Mouse (Mus musculus): Measurements from ENCODE around the gene Ttc28.

Ttc28 gene

DNA sequence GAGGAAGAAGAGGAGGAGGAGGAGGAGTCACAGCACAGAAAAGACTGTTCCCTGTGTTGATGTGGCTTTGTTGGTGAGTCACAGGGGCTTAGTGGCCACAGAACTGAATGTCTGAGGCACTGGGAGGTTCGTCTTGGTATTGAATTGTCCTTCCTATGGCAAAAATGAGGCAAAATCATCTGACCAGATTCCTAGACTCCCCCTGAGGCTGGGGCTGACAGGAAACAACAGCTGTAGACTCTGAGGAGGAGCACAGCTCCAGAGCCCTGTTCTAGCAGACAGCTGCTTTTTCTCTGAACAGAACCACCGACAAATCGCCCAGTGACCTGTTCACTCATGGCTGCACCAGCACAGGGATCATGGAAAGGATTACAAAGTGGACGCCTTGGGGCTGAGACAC lies 326.2 kb downstream of the Ttc28 start:
- DNase-seq (ENCODE audit: low spot score in 2 of 2): no peak

DNA sequence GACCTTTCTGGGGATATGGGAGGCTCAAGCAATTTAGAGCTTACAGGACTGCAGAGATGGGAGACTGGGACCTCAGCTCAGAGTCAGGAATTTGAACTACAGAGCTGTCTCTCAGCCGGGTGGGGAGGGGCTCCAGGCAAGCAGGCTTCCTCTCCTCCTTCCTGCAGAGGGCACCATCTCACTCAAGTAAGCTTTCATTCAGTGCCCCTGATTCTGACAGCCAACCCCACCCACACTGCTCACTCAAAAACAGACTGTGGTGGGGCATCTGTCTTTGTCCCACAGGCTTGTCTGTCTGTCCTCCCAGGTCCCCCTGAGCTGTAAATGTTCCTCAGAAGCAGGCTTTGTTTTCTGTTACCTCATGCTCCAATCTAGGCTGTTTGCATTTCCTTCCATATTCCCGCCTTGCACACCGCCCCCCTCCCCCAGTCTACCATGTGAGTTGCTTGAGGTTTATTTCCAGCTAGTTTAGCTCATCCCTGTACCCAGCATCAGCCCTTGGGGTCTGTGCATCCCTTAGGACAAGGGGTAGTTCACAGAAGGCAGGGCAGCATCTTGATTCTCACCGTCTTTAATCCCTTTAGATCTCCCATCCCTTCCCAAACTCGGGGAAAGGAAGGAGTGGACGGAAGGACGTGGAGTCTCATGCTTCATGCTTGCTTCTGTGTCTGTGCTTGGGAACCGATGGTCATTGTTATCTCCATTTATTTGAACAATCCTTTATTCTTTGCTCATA lies 328.5 kb downstream of the Ttc28 start:
- peak; percentile 40 to 65 for DNase-seq (ENCODE audit: low spot score in 2 of 2)

DNA sequence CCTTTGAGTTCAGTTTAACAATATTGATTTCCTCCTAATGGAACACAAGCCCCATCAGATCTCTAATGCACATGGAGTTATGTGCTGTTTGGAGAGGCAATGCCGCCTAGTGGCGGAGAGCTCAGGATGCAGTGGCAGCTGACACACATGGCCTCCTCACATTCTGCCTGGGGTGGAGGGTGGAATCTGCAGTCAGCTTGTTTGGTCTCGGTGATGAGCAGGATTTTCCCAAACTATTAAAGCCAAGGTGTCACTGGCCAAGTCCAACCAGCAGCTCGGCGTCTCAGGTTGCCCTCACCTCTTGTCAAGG lies 329.0 kb downstream of the Ttc28 start:
- DNase-seq (ENCODE audit: low spot score in 2 of 2): peak in 1 of 2 experiments; percentile 31

DNA sequence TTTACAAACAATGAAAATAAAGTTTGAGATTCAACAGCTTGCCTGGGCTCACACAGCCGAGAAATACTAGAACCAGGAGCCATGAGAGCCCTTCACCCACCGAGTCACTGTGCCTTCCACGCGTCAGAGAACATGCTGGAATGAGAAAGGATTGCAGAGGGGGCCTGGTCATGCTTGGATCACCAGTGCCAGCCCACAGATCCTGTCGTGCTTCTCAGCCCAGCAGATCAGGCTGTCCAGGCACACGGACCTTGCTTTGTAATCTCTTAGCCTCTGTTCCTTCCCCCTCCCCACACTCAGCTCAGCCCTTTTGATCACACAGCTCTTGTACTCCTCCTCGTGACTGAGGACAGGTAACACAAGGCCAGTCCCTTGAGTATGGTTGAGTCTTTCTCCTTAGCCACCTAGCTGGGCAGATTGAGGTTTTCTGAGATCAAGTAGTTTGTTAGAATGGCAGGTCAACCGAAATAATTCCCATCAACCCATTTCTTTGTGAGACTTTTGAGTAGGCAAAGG lies 334.4 kb downstream of the Ttc28 start:
- DNase-seq (ENCODE audit: low spot score in 2 of 2): no peak

DNA sequence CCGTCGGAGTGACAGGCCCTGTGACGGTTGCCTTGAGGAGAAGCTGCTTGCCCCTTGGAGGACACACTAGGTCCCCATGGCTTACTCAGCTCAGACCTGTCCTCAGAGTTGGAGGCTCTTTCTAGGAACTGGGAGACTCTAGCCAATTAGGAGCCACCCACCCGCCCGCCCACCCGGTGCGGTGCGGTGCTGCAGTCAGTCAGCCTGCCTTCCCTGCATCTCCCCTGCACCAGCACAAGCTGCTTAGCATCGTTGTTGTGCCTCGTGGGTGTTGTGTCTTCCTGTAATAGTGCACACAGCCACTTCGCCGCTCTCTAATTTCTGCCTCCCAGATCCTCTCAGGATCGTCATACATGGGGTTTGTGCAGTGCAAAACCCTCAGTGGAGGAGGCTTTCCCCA lies 335.3 kb downstream of the Ttc28 start:
- no peak for DNase-seq (ENCODE audit: low spot score in 2 of 2)

DNA sequence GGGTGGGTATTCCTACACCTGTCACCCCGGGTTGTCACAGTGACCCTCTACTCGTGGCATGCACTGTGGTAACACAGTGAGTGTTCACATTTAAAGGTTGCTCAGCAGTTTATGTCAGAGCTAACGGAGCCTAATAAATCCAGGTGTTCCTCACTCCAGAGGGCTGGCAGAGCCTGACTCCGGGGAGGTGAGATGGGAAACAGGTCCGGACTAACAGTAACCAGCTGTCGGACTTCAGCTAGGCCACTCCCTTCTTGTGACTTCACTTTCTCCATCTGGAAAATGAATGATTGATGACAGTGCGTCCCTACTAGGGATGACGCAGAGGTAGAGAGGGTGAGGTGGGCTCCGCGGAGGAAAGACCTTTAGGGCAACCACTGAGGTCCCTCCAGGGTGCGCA lies 336.1 kb downstream of the Ttc28 start:
- DNase-seq (ENCODE audit: low spot score in 2 of 2): no peak

DNA sequence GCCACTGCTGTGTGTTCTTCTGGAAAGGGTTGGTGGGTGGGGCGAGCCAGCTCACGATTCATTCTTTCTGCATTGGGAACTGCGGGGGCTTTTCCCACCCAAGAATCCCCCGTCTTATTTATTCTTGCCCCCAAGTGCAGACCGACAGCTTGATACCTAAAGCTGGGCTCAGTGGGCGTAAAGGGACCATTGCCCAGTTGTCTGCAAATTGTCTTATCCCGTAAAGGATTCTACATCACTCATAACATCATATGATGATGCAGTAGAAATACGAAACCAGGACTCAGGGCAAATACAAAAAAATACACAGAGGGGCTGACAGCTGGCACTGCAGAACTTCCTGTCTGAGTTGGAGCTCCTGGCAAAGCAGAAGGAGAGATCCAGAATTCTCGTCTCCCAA lies 336.6 kb downstream of the Ttc28 start:
- no peak for DNase-seq (ENCODE audit: low spot score in 2 of 2)

DNA sequence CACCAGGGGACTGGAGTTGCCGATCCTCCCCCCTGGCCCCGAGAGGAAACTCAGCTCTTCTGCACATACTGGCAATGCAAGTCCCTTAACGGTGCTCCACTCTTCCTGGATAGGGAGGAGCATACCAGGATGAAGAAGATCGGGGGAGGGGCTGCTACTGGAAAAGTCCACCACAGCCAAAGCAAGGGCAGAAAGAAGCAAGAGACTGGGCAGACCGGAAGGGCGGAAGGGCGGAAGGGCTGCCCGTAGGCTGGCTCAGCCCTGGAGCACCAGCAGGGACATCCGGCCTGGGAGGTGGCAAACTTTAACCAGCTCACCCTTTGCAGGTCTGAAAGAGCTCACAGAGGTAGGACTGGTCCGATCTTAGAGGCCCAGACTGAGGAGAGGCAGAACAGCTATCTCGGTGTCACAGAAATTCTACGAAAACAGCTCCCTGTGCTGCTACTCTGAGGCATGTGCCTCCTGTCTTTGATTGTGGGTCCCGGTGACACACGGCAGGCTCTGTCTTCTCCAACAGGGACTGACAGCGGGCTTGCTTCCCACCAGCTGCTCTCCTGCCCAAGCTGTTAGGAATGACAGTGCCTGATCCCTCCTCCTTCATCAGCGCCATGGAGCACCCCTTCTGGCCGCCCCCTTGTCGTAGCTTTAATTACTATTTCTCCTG lies 338.0 kb downstream of the Ttc28 start:
- DNase-seq (ENCODE audit: low spot score in 2 of 2): no peak

DNA sequence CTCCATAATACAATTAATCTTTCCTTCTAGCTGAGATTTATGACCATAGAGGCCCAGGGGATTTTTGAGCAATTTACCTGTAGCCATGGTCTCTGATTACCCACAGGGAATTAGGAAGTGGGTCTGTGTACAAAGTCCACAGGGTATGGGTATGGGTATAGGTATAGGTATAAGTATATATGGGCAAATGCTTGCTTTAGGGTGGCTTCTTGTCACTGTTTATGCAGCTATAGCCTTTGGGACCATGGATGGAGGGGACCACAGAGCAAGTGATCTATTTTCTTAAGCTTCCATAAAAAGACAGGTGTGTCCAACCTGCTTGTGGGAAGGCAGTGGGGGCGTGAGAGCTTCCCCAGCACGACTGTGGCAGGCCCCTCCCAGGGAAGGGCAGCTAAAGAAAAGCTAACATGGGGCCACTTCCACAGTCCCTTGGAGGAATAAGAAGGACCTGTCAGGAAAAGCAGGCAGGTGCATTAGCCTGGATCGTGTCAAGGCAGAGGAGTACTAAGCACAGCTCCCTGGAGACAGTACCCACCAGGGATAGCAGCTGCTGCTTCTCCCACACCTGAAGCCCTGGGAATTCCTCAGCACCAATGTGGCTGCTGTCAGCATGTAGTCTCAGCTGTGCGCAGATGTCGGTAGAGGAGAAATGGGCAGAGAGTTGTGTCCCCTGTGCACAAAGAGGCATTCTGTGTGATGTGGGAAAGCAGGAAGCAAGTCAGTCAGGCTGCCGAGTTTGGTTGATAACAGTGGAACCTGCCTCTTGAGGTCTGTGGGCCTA lies 338.7 kb downstream of the Ttc28 start:
- no peak for DNase-seq (ENCODE audit: low spot score in 2 of 2)

DNA sequence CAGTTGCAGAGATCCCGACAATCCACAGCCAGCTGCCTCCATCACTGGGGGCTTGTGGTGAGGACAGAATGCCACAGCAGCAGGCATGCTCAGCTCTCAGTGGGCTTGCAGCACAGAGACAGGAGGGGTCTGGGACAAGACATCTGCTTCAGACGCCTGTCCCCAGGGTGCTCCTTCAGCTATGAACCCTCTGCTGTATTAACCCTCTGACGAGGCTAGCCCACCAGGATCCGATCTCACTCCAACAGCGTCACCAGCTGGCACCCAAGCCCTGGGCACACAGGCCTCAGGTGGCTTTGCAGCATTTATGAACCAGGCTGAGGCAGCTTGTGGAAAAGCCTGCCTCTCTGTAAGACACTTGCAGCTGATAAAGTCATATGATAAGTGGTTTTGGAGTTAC lies 339.4 kb downstream of the Ttc28 start:
- DNase-seq (ENCODE audit: low spot score in 2 of 2): no peak

DNA sequence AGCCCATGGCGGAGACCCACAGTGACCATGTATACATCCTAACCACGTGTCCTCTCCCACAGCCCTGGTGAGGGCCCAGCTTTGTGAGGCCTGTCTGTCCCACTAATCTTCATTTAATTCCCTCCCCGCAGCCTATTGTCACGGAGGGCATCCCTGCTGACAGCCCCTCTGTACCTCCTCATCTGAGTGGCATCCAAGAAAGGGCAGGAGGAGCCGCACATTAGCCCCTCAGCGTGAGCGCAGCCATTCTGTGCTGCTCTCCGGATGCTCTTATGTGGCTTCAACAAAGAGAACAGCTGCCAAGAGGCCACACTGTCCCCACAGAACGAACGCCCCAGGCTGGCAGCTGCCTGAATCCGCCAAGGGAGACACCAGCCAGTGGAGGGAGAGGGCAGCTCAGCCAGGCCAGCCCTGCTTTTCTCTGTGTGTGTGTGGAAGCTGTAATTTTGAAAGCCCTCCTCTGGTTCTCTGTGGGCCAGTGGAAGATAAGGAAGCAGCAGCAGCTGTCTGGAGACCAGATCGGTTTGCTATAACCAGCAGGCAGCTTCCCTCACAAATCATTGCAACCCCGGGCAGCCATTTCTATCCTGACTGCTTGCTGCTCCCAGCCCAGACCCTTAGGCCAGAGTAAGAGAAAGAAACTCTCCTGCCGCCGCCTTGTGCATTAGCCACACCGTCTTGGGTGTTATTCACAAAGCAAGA lies 341.2 kb downstream of the Ttc28 start:
- peak; percentile 51 to 60 for DNase-seq (ENCODE audit: low spot score in 2 of 2)

DNA sequence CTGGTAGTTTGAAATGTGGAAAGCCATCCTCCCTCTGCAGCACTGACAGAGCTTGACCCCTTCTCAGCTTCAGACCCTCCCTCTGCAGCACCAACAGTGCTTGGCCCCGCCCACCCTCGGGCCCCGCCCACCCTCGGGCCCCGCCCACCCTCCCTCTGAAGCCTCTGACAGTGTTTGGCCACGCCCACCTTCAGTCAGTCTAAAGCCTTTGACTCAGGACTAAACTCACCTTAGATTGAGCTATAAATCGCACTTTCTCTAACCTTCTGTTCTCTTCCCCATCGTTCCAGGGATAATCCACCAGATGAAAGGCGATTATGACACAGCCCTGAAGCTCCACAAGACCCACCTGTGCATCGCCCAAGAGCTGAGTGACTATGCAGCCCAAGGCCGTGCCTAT lies 343.2 kb downstream of the Ttc28 start:
- DNase-seq (ENCODE audit: low spot score in 2 of 2): no peak

DNA sequence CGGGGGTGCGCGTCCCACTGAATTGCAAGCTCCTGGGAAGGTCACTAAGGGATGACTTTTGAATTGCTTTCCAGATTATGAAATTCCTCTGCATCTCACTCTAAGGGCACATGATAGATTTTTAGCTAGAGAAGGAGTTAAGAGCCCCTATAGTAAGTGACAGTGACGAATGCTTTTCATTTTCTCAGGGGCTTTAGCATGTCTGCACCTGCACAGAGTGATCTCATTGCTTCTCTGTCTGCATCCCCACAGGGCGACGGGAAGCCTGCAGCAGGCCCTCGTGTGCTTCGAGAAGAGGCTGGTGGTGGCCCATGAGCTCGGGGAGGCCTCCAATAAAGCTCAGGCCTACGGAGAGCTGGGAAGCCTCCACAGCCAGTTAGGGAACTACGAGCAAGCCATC lies 345.7 kb downstream of the Ttc28 start:
- DNase-seq (ENCODE audit: low spot score in 2 of 2): no peak

DNA sequence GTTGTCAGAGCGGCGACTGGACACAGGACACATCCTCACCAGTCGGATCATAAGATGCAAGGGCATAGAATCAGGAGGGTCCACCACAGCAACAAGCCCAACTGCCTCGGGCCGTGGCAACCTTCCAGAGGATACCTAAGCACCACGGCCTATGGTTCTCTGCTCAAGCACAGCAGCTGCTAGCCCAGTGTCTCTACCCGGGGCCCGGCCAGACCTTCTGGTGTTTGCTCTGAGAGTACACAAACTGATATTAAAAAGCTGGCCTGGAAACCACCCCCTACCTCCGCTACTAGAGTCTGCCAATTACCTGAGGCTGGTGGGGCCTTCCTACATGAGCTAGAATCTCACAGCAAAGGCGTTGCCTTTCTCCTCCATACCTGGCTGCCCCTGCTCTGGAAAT lies 346.9 kb downstream of the Ttc28 start:
- no peak for DNase-seq (ENCODE audit: low spot score in 2 of 2)

DNA sequence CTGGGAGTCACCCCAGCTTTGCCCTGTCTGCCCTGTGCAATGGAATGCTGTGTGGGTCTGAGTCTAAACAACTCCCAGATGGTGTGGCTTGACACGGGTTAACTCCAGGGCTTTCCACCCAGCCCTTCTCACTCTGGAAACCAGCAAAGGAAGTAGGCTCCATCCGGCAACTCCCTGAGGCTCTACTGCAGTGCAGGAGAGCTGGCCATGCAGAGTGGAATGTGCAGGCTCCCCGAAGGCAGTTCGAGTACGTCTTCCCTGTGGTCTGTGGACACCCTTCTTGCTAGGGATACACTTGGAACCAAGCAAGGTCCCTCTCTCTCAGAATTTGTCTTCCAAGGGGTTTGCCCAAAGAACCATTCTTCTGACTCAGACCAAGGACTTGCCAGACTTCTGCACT lies 348.2 kb downstream of the Ttc28 start:
- DNase-seq (ENCODE audit: low spot score in 2 of 2): no peak

DNA sequence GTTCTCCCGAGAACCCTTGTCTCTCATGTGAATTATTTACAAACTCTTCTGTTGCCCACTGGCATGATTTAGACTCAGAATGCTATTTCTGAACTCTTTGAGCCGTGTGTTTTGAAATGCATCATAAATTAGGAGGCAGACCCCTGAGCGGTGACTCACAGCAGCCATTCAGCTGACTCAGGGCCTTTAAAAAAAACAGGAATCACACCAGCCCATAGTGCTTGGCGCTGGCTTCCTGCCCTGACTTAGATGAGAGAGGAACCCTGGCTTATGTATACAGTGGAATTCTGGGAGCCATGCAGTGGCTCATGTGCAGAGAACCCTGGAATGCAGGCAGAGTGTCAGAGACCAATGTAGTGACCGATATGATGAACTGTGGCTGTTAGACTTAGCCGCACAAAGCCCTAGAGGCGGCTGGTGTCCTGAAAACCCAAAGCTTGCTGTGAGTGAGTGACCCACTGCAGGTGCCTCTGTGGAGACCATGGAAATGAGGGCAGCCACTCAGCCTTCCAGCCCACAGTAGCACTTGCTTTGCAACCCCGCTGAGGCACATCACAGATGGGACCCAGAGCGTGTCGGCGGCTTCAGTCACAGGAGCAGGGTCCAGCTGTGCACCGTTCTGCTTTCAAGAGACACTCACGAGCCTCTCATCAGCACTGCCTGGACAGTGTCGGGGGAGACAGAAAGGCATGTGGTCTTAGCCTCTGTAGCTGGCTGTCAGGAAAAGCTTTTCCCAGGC lies 348.9 kb downstream of the Ttc28 start:
- DNase-seq (ENCODE audit: low spot score in 2 of 2): no peak

DNA sequence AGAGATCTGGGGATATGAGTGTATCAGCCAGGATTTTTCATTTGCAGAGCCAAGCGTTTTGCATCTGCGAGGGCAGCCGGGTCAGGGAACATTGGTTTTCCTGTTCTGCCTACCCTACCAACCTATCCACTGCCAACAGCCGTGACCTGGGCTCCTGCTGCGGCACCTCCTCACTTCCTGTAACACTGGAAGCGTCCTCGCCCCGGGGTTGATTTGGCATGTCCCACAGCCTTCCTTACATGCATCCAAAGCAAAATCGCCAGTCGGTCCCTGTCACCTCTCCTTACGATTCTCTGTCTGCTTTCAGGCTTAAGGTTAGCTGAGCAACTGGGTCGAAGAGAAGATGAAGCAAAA lies 349.4 kb downstream of the Ttc28 start:
- DNase-seq (ENCODE audit: low spot score in 2 of 2): no peak

DNA sequence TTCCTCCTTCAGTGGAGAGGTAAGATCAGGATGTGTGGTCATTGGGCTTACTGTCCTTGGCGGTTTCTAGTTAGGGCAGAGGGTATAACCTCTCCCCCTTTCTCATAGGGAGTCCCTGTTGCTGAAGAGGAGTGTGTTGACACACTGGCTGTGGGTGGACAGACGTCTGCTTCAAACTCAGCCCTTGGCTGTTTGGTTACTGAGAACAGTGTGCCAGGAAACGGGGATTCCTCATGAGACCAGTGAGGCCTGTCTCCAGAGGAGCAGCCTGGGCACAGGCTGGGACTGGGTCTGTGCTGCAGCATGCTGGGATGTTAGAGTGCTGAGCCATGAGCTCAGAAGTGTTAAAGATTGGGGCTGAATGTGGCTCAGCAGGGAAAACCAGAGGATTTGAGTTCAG lies 350.1 kb downstream of the Ttc28 start:
- no peak for DNase-seq (ENCODE audit: low spot score in 2 of 2)

DNA sequence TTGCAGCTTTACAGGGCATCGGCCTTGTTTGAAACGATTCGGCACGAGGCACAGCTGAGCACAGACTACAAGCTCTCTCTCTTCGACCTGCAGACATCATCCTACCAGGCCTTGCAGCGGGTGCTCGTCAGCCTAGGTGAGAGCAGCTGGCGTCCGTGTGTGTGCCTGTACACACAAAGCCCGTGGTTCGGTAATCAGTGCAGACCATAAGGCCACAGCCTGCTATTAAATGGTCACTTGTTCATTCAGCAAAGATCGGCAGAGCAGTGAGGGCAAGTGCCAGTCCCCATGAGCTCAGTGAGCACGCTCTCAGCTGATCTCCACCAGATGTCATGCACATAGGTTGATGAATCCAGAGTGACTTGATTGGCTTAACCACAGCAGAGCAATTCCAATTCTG lies 351.4 kb downstream of the Ttc28 start:
- no peak for DNase-seq (ENCODE audit: low spot score in 2 of 2)

DNA sequence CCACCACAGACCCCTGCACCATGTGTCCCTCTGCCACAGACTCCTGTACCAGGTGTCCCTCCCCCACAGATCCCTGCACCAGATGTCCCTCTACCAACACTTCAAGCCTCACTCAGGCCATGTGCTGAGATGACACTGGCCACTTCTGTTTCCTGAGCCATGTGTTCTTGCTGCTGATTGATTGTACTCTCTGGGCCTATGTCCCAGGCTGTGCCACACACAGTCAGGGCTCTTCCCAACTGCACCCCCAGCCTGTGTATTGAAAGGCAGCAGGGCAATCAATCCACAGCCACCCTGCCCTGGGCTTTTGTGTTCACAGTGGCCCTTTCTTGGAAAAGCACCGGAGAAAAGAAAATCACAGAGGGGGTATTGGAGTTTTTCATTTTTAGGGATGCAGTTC lies 352.2 kb downstream of the Ttc28 start:
- no peak for DNase-seq (ENCODE audit: low spot score in 2 of 2)

DNA sequence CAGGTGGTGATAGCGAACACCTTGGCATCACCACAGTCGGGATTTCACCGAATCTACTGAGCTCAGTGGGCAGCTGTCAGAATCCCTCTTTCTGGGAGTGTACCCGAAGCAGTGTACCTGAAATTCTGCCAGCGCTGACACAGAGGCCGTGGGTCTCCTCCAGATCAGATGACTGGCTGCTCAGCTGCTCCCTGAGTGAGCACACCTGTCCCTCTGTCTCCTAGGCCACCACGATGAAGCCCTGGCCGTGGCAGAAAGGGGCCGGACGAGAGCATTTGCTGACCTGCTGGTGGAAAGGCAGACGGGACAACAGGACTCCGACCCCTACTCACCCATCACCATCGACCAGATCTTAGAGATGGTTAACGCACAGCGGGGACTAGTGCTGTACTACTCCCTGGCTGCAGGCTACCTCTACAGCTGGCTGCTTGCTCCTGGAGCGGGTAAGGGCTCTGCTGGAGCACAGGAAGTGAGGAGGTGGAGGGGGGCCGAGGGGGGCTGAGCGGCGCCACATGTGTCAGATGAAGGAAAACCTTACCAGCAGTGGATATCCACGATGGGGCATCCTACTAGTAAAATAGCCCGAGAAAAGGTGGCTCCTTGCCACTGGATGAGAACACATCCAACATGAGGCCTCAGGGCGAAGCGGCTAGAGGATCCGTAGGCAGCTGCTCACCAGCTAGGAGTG lies 353.6 kb downstream of the Ttc28 start:
- DNase-seq (ENCODE audit: low spot score in 2 of 2): peak in 1 of 2 experiments; percentile 29

Data from thymus, postnatal 10 days (tissue).